Mouse (Mus musculus) stomach, postnatal 0 days (tissue): ENCODE data around the gene Arhgap4.

Experiments used
- CTCF ChIP-seq: IDR thresholded peaks from 2 replicates; pipeline ENCODE4 v1.5.1; 2016; ENCODE audit warnings: antibody characterized with exemption, low read depth, mild to moderate bottlenecking, moderate library complexity
- EP300 ChIP-seq: optimal IDR thresholded peaks from 2 replicates; pipeline ENCODE3; 2016; ENCODE audit warnings: antibody characterized with exemption

DNA sequence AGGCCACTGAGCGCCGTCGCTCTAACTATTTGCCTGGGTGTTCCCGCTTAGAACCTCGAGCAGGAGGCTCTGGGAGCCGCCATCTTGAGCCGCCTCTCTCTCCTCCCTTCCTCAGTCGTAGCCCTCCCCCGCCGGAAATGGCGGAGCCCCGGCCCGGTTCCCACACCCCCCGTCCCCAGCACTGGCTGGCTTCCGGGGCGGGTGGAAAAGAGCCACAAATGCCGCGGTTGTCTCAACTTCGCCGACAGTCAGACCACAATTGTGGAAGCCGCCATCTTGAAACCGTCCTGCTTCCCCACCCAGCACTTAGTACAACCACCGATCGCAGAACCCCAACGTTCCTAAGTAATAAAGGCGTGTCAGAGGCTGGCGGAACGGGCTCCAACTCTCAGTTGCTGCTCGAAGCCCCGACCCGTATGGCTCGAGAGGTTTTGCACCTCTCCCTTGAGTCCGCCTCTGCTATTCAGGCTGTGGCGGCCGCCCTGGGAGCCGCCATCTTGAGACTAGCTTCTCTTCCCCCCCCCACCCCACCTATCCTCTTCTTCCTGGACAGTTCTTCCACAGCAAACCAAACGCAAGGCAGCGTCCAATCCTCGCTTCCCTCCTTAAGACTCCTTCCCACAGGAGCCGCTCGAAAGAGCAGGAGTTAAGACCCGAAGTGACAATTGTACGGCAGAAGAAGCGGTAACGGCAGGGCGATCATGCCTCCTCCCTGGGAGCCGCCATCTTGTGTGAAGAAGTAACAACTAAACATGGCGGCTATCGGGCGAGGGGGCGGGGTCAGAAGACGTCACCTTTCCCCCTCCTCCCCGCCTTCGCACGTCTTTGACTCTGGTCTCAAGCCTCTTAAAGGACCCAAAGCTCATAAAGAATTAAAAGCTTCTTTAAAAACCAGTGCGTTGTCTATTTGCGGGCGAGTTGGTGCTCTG is 44.8 kb upstream of the Arhgap4 start, which contains the start of gene Hcfc1:
- TF ChIP-seq CTCF (no peak), EP300 (no peak)
